Mouse (Mus musculus) E14TG2a.4 (cell line): Measurements from ENCODE around the gene Nudt3.

Source experiments
- H3K27me3 ChIP-seq: 2 replicates; pipeline ENCODE4 v1.6.1; 2014; ENCODE audit warnings: low read length, control low read depth; ENCODE audit not compliant: insufficient read depth
- H3K36me3 ChIP-seq: 2 replicates; pipeline ENCODE4 v1.6.1; 2014; ENCODE audit warnings: low read length, control low read depth; ENCODE audit not compliant: insufficient read depth
- H3K4me1 ChIP-seq: replicated peaks from 2 replicates; pipeline ENCODE4 v1.6.1; 2014; ENCODE audit warnings: low read depth, low read length, control low read depth
- H3K4me3 ChIP-seq: replicated peaks from 2 replicates; pipeline ENCODE4 v1.5.1; 2014; ENCODE audit warnings: mild to moderate bottlenecking, low read length
- H3K9me3 ChIP-seq: 2 replicates; pipeline ENCODE4 v1.6.1; 2014; ENCODE audit warnings: low read length, control low read depth
- CTCF ChIP-seq: conservative IDR thresholded peaks from 2 replicates; pipeline ENCODE4 v1.5.1; 2014; ENCODE audit warnings: low read length
- NANOG ChIP-seq: IDR thresholded peaks from 2 replicates; pipeline ENCODE4 v1.6.1; 2014; ENCODE audit warnings: borderline replicate concordance, low read length, mixed read lengths
- POU5F1 ChIP-seq: IDR thresholded peaks from 2 replicates; pipeline ENCODE4 v1.6.1; 2014; ENCODE audit warnings: low read length, borderline replicate concordance

Nudt3 gene

GRCm38 (mm10) chr17:27544551-27544950, 78.7 kb downstream of the Nudt3 start:
- H3K36me3 ChIP-seq: no peaks in the 10 kb centered on the region
- no peaks in the 10 kb centered on the region; the same call in 1 of the 2 replicates for H3K27me3 ChIP-seq
- no peak overlapping the region for H3K4me3 ChIP-seq
- H3K9me3 ChIP-seq: no peaks in the 10 kb centered on the region
- no peak for TF ChIP-seq POU5F1
- no peak for TF ChIP-seq NANOG
- no peak for TF ChIP-seq CTCF
- peaks cover 51% of the 10 kb centered on the region for H3K4me1 ChIP-seq

DNA sequence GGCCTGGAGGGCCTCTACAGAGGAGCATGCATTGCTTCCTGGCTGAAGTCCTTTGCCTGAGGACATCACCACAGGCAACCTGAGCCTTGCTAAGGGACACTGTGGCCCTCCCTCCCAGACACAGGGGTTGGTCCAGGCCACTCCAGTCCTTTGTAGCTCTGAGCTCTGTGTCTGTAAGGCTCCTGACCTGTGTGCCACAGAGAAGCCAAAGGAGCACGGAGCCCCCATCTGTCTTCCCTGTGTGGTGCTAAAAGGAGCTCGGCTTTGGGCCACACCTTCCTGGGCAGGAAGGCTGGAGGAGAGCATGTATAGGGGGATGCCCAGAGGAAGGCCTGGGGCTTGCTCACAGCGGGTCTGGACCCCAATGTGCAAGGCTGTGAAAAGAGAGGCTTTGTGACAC, 81.3 kb downstream of the Nudt3 start:
- no peak overlapping the region for H3K4me3 ChIP-seq
- no peaks in the 10 kb centered on the region; the same call in 1 of the 2 replicates for H3K27me3 ChIP-seq
- peaks cover 37% of the 10 kb centered on the region for H3K4me1 ChIP-seq
- TF ChIP-seq CTCF: no peak
- TF ChIP-seq NANOG: no peak
- no peak for TF ChIP-seq POU5F1
- H3K9me3 ChIP-seq: no peaks in the 10 kb centered on the region
- H3K36me3 ChIP-seq: no peaks in the 10 kb centered on the region

DNA sequence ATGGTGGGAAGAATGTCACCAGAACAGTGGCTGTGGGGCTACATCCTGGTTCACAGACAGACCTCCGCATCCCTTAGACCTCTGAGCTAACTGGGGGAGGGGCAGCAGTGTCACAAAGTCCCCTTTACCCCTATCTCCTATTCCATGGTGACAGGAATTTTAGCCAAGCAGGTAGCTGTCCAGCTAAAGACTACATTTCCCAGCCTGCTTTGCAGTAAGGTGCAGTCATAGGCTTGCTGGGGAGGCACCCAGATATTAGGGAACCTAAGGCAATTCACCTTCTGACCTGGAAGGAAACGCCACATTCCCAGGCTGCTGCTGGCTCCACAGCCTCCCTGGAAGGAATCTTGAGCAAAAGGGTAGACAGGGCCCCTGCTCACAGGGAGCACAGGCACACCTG, 82.0 kb downstream of the Nudt3 start:
- TF ChIP-seq CTCF (no peak), POU5F1 (no peak), NANOG (no peak)
- no peaks in the 10 kb centered on the region for H3K36me3 ChIP-seq
- peaks cover 4% of the 10 kb centered on the region; the same call in 1 of the 2 replicates for H3K9me3 ChIP-seq
- peaks cover 31% of the 10 kb centered on the region for H3K4me1 ChIP-seq
- no peak overlapping the region for H3K4me3 ChIP-seq
- no peaks in the 10 kb centered on the region; the same call in 1 of the 2 replicates for H3K27me3 ChIP-seq

GRCm38 (mm10) chr17:27534718-27535117, 88.6 kb downstream of the Nudt3 start:
- Histone ChIP-seq H3K4me3 (no peak overlapping the region), H3K27me3 (no peaks in the 10 kb centered on the region), H3K36me3 (no peaks in the 10 kb centered on the region), H3K9me3 (peaks cover 59% of the 10 kb centered on the region), H3K4me1 (peaks cover 3% of the 10 kb centered on the region; the same call in 1 of the 2 replicates)
- TF ChIP-seq CTCF: peak; percentile 98
- TF ChIP-seq NANOG: no peak
- no peak for TF ChIP-seq POU5F1

GRCm38 (mm10) chr17:27533354-27533753, 89.9 kb downstream of the Nudt3 start:
- Histone ChIP-seq H3K36me3 (no peaks in the 10 kb centered on the region), H3K4me1 (no peaks in the 10 kb centered on the region; the same call in 1 of the 2 replicates), H3K4me3 (0 out of 2 replicates have a peak overlapping the region, but pooled peaks have one; percentile 1), H3K27me3 (no peaks in the 10 kb centered on the region), H3K9me3 (peaks cover 72% of the 10 kb centered on the region)
- TF ChIP-seq NANOG (no peak), CTCF (no peak), POU5F1 (no peak)

GRCm38 (mm10) chr17:27532095-27532494, 91.2 kb downstream of the Nudt3 start:
- TF ChIP-seq CTCF (no peak), NANOG (no peak), POU5F1 (no peak)
- peak overlapping the region; percentile 32; the same call in 1 of the 2 replicates for H3K4me3 ChIP-seq
- H3K36me3 ChIP-seq: no peaks in the 10 kb centered on the region
- H3K4me1 ChIP-seq: no peaks in the 10 kb centered on the region
- H3K27me3 ChIP-seq: no peaks in the 10 kb centered on the region
- peaks cover 85% of the 10 kb centered on the region for H3K9me3 ChIP-seq
